Mouse (Mus musculus) frontal cortex, postnatal 14 days (tissue): ENCODE measurements around the gene Sulf2.
A peak's percentile ranks its signal among the peaks of the same experiment; 100 is the strongest.

ENCODE experiments used
- DNase-seq, 2 experiments: peaks; one replicate each; pipeline ENCODE4 v3.0.0; 2022; ENCODE audit warnings: low spot score in 2 of 2

The Sulf2 gene

GRCm38 (mm10) chr2:166150584-166150983 is 4.9 kb downstream of the Sulf2 start:
- no peak for DNase-seq

GRCm38 (mm10) chr2:166149482-166149881 is 6.0 kb downstream of the Sulf2 start:
- DNase-seq = no peak

GRCm38 (mm10) chr2:166148672-166149332 is 6.7 kb downstream of the Sulf2 start:
- no peak for DNase-seq

GRCm38 (mm10) chr2:166147930-166148651 is 7.4 kb downstream of the Sulf2 start:
- no peak for DNase-seq

- no peak for DNase-seq
Measured at GRCm38 (mm10) chr2:166146446-166146845, 9.0 kb downstream of the Sulf2 start.

- no peak for DNase-seq
Measured at GRCm38 (mm10) chr2:166145031-166145430, 10.4 kb downstream of the Sulf2 start.

GRCm38 (mm10) chr2:166143871-166144270 is 11.6 kb downstream of the Sulf2 start:
- no peak for DNase-seq

- DNase-seq = no peak
Measured at GRCm38 (mm10) chr2:166142561-166143112, 12.8 kb downstream of the Sulf2 start.

GRCm38 (mm10) chr2:166141910-166142309 is 13.6 kb downstream of the Sulf2 start:
- DNase-seq = no peak

- DNase-seq = no peak
Measured at GRCm38 (mm10) chr2:166141039-166141438, 14.4 kb downstream of the Sulf2 start.

- peak in 1 of 2 experiments; percentile 43 for DNase-seq
Measured at GRCm38 (mm10) chr2:166140427-166140826, 15.0 kb downstream of the Sulf2 start.

GRCm38 (mm10) chr2:166138308-166138707 is 17.2 kb downstream of the Sulf2 start:
- no peak for DNase-seq

GRCm38 (mm10) chr2:166137467-166137866 is 18.0 kb downstream of the Sulf2 start:
- no peak for DNase-seq

- DNase-seq = no peak
Measured at GRCm38 (mm10) chr2:166135711-166136485, 19.6 kb downstream of the Sulf2 start.

- DNase-seq = no peak
Measured at GRCm38 (mm10) chr2:166128756-166129155, 26.7 kb downstream of the Sulf2 start.

- DNase-seq = no peak
Measured at GRCm38 (mm10) chr2:166128032-166128431, 27.4 kb downstream of the Sulf2 start.

- DNase-seq = no peak
Measured at GRCm38 (mm10) chr2:166126343-166126742, 29.1 kb downstream of the Sulf2 start.

- no peak for DNase-seq
Measured at GRCm38 (mm10) chr2:166125492-166126252, 29.8 kb downstream of the Sulf2 start.

GRCm38 (mm10) chr2:166125033-166125432 is 30.4 kb downstream of the Sulf2 start:
- no peak for DNase-seq

- no peak for DNase-seq
Measured at GRCm38 (mm10) chr2:166122781-166123180, 32.7 kb downstream of the Sulf2 start.

- DNase-seq = no peak
Measured at GRCm38 (mm10) chr2:166121681-166122355, 33.6 kb downstream of the Sulf2 start.
